Comparison of ENCODE assay signal across 16 mouse cellular contexts in genomic region chr2:155320596-155320995, GRCm38 (mm10). TPM values are rescaled to one million over a fixed set of nuclear protein-coding genes. Genes with fewer than 3 reads are reported as not detected.
DNase-seq lines count a peak whose midpoint lies in the region; ATAC-seq lines count a peak whose summit lies in the region.
"Had no signal": no experiment of that assay in that cellular context is flagged by ENCODE, and none has a peak within 500 bp of the region (broad histone marks: within the 10 kb centered on the region; RNA-seq: fewer than 3 reads in every experiment).

No protein-coding gene starts in this region.

- peaks cover 8% of the 10 kb centered on the region for H3K36me3 ChIP-seq in kidney, embryonic 16.5 days (ENCODE audit: insufficient read depth, low read length)
- peaks cover 8% of the 10 kb centered on the region; the same call in 1 of the 2 replicates for H3K36me3 ChIP-seq in forebrain, embryonic 12.5 days (replicated peaks)

- peak; percentile 11 for DNase-seq in kidney, adult 9 months
- DNase-seq in adrenal gland, adult 2 months: peak; percentile 80
- peak; percentile 73 for DNase-seq in fat pad, adult 2 months (ENCODE audit: extremely low read depth, low read depth, low spot score)
- DNase-seq in heart, postnatal 4 days: peak; percentile 39
- DNase-seq in thymus, postnatal 10 days (ENCODE audit: low spot score in 2 of 2): no peak
- DNase-seq in frontal cortex, postnatal 14 days (ENCODE audit: low spot score in 2 of 2): no peak
- DNase-seq: embryo, embryonic 11 days; layer of hippocampus, postnatal 36 days had no signal

- no peaks in the 10 kb centered on the region for H3K9me3 ChIP-seq in kidney, embryonic 16.5 days (ENCODE audit: low read length)
- H3K9me3 ChIP-seq in forebrain, embryonic 12.5 days: no peaks in the 10 kb centered on the region
- H3K9me3 ChIP-seq: forebrain, embryonic 10.5 days; heart, embryonic 15.5 days; limb, embryonic 15.5 days had no signal

- no peak overlapping the region for H3K4me3 ChIP-seq in kidney, embryonic 16.5 days (ENCODE audit: low read length)
- H3K4me3 ChIP-seq in forebrain, embryonic 12.5 days (replicated peaks): no peak overlapping the region
- H3K4me3 ChIP-seq: forebrain, embryonic 10.5 days; heart, embryonic 15.5 days; limb, embryonic 15.5 days had no signal

- H3K4me1 ChIP-seq in kidney, embryonic 16.5 days (ENCODE audit: insufficient read depth, low read length): no peaks in the 10 kb centered on the region
- no peaks in the 10 kb centered on the region for H3K4me1 ChIP-seq in forebrain, embryonic 12.5 days
- H3K4me1 ChIP-seq: forebrain, embryonic 10.5 days; heart, embryonic 15.5 days; limb, embryonic 15.5 days had no signal

- H3K4me2 ChIP-seq in kidney, embryonic 16.5 days (replicated peaks; ENCODE audit: low read depth, low read length): no peak overlapping the region
- H3K4me2 ChIP-seq in forebrain, embryonic 12.5 days: no peak overlapping the region
- H3K4me2 ChIP-seq: heart, embryonic 15.5 days; limb, embryonic 15.5 days had no signal

- no peak for ATAC-seq in kidney, embryonic 16.5 days (ENCODE audit: low FRiP score, low TSS enrichment)
- ATAC-seq in forebrain, embryonic 12.5 days (ENCODE audit: low FRiP score): no peak
- ATAC-seq: CD4-positive, CD25-positive, alpha-beta regulatory T cell, adult 4 months; Patski had no signal

- 68% methylated on average over 5 of the region's 5 CpGs for WGBS in kidney, embryonic 16.5 days
- WGBS in forebrain, embryonic 12.5 days: 79% methylated on average over 5 of the region's 5 CpGs

- H3K27me3 ChIP-seq in kidney, embryonic 16.5 days (ENCODE audit: insufficient read depth, low read length): no peaks in the 10 kb centered on the region
- H3K27me3 ChIP-seq in forebrain, embryonic 12.5 days: no peaks in the 10 kb centered on the region
- H3K27me3 ChIP-seq: heart, embryonic 15.5 days; limb, embryonic 15.5 days; Patski had no signal

- H3K27ac ChIP-seq in kidney, embryonic 16.5 days (ENCODE audit: low read length): no peak overlapping the region
- H3K27ac ChIP-seq in forebrain, embryonic 12.5 days: no peak overlapping the region
- H3K27ac ChIP-seq: forebrain, embryonic 10.5 days; heart, embryonic 15.5 days; limb, embryonic 15.5 days; macrophage had no signal

- H3K9ac ChIP-seq in kidney, embryonic 16.5 days (replicated peaks; ENCODE audit: low read length): no peak overlapping the region
- H3K9ac ChIP-seq in forebrain, embryonic 12.5 days: no peak overlapping the region
- H3K9ac ChIP-seq: heart, embryonic 15.5 days; limb, embryonic 15.5 days had no signal

RNA-seq across cellular contexts. Expression of gene Pigu, which starts 36.6 kb away (rescaled TPM):
- polyA plus RNA-seq in kidney, embryonic 16.5 days (2015; fragmentation: Nextera tagmentation; extraction: Ambion mirVana): 65.0 and 72.5 TPM in 2 replicates
- 10 to 100 TPM; 41.2 to 41.5 TPM for total RNA-seq in adrenal gland, adult 2 months (2021)
- polyA plus RNA-seq in adrenal gland, adult 2 months (2012; rRNA removed): 19.6 TPM in 2 replicates
- total RNA-seq in heart, postnatal 4 days (2021): 10 to 100 TPM; 39.4 to 42.7 TPM
- 46.9 and 47.6 TPM in 2 replicates for polyA plus RNA-seq in forebrain, embryonic 12.5 days (2016; fragmentation: Nextera tagmentation; extraction: Ambion mirVana)

RNA-seq across cellular contexts. Expression of gene Map1lc3a, which starts 44.5 kb away (rescaled TPM):
- polyA plus RNA-seq in kidney, embryonic 16.5 days (2015; fragmentation: Nextera tagmentation; extraction: Ambion mirVana): 156 and 165 TPM in 2 replicates
- total RNA-seq in adrenal gland, adult 2 months (2021): 100 to 1,000 TPM; 475 to 819 TPM
- polyA plus RNA-seq in adrenal gland, adult 2 months (2012; rRNA removed): 2,934 and 3,400 TPM in 2 replicates
- 100 to 1,000 TPM; 410 to 462 TPM for total RNA-seq in heart, postnatal 4 days (2021)
- 140 and 158 TPM in 2 replicates for polyA plus RNA-seq in forebrain, embryonic 12.5 days (2016; fragmentation: Nextera tagmentation; extraction: Ambion mirVana)

Comparison
In these comparisons a context has a peak if more than half of its experiments do, and no peak if none do; other contexts are left out.
1. DNase-seq: peak in kidney, adult 9 months (single experiment), adrenal gland, adult 2 months (single experiment), fat pad, adult 2 months (single experiment) and heart, postnatal 4 days (single experiment); none in thymus, postnatal 10 days (0 of 2) and frontal cortex, postnatal 14 days (0 of 2).
2. RNA of gene Map1lc3a, which starts 44.5 kb away (polyA plus RNA-seq): 2,934 to 3,400 TPM in adrenal gland, adult 2 months; 156 to 165 TPM in kidney, embryonic 16.5 days and 140 to 158 TPM in forebrain, embryonic 12.5 days; every median in the first group is over 10 times any median in the second.